Mouse (Mus musculus): ENCODE measurements at regions not wholly inside any gene's neighbourhood (a gene's known extent, or its start where the extent isn't known, plus 50 kb on each side); places are given as distances from the start of the nearest gene placed in this dataset.

DNA sequence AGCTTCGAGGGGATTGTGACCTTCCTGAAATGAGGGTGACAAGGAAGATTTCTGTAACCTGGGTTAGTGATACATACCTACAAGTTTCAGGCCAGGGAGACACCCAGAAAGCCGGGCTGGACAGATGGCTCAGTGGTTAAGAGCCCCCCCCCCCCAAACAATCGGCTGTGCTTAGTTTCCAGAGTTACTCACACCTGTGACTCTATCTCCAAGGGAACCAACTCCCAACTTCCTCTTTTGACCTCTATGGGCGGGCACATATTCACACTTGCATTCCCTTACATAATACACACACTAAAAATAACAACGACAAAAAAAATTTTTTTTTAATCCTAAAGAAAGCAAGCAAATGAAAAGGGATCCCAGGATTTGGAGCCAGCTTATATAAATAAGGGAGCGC lies 283.0 kb upstream of the Arglu1 start:
- TF ChIP-seq EP300 (IDR thresholded peaks at IDR 0.05; ENCODE audit: low read depth) (no peak), CTCF (IDR thresholded peaks at IDR 0.05; ENCODE audit: low read depth) (no peak)

DNA sequence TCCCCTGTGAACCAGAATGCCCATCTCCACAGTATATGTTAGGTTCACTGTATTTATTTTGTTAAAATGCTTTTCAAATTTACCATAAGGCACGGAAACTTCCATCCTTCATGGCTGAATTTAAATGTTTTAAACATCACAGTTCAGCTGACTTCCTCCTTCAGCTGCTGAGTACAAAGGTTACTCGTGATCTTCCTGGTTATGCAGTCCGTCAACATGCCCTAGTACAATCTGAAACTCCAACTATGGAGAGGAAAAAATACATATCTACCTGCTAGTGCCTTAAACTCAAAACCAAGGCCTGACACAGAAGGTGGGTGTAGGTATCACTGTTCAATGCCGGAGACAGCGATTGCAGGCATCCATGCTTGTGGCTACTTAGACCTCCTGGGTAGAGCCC lies 280.5 kb upstream of the Arglu1 start:
- TF ChIP-seq CTCF (IDR thresholded peaks at IDR 0.05; ENCODE audit: low read depth), result no peak
- no peak for TF ChIP-seq EP300 (IDR thresholded peaks at IDR 0.05; ENCODE audit: low read depth)
- DNase-seq (ENCODE audit: low read depth in 3 of 3, low spot score in 3 of 3), result no peak
- no peaks in the 10 kb centered on the region for H3K36me3 ChIP-seq (replicated peaks; ENCODE audit: control insufficient read depth, insufficient read depth, low read depth)

More for the DNA sequence above, 283.0 kb upstream of the Arglu1 start:
- no peak for DNase-seq (ENCODE audit: low read depth in 3 of 3, low spot score in 3 of 3)
- ATAC-seq (ENCODE audit: insufficient read depth), result no peak
- Histone ChIP-seq H3K4me1 (replicated peaks; ENCODE audit: control insufficient read depth in 2 of 2, insufficient read depth in 2 of 2, low read length in 1 of 2) (no peaks in the 10 kb centered on the region), H3K9ac (replicated peaks) (no peak overlapping the region), H3K36me3 (replicated peaks; ENCODE audit: control insufficient read depth, insufficient read depth, low read depth) (no peaks in the 10 kb centered on the region), H3K9me3 (ENCODE audit: control insufficient read depth, low read length) (no peaks in the 10 kb centered on the region), H3K27ac (no peak overlapping the region), H3K4me3 (ENCODE audit: insufficient read depth in 1 of 2, low read depth in 2 of 2, low read length in 2 of 2) (no peak overlapping the region), H3K27me3 (ENCODE audit: control insufficient read depth, insufficient read depth, low read length) (no peaks in the 10 kb centered on the region), H3K4me2 (ENCODE audit: low read depth) (no peak overlapping the region)
- 20% methylated on average over 6 of the region's 6 CpGs for WGBS (ENCODE audit: insufficient replicate concordance)

DNA sequence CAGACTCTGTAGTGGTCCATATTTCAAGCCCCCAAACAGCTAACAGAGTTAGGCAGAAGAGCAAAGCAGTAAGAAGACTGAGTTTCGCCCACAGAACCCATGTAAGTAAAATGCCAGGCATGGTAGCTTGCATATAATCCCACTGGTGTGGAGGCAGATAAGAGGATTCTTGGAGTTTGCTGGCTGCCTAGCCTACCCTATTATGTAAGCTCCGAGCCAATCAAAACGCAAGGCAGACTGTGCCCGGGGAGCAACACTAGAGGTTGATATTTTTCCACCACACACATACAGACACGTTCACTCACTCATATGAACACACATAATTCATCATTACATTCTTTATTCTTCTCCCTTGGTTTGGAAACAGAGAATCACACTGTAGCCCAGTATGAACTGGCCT lies 280.0 kb upstream of the Arglu1 start:
- no peaks in the 10 kb centered on the region for H3K36me3 ChIP-seq (replicated peaks; ENCODE audit: control insufficient read depth, insufficient read depth, low read depth)
- ATAC-seq (ENCODE audit: insufficient read depth) (no peak), DNase-seq (ENCODE audit: low read depth in 3 of 3, low spot score in 3 of 3) (no peak)
- 66% methylated on average over 5 of the region's 5 CpGs for WGBS (ENCODE audit: insufficient replicate concordance)
- TF ChIP-seq EP300 (IDR thresholded peaks at IDR 0.05; ENCODE audit: low read depth), result no peak
- no peak for TF ChIP-seq CTCF (IDR thresholded peaks at IDR 0.05; ENCODE audit: low read depth)
- no peak overlapping the region for H3K4me2 ChIP-seq (ENCODE audit: low read depth)
- no peak overlapping the region for H3K27ac ChIP-seq
- H3K27me3 ChIP-seq (ENCODE audit: control insufficient read depth, insufficient read depth, low read length), result no peaks in the 10 kb centered on the region
- no peaks in the 10 kb centered on the region for H3K9me3 ChIP-seq (ENCODE audit: control insufficient read depth, low read length)
- no peaks in the 10 kb centered on the region for H3K4me1 ChIP-seq (replicated peaks; ENCODE audit: control insufficient read depth in 2 of 2, insufficient read depth in 2 of 2, low read length in 1 of 2)
- H3K4me3 ChIP-seq (ENCODE audit: insufficient read depth in 1 of 2, low read depth in 2 of 2, low read length in 2 of 2), result no peak overlapping the region
- H3K9ac ChIP-seq (replicated peaks), result no peak overlapping the region

More for the DNA sequence above, 280.5 kb upstream of the Arglu1 start:
- ATAC-seq (ENCODE audit: insufficient read depth), result no peak
- no peak overlapping the region for H3K4me2 ChIP-seq (ENCODE audit: low read depth)
- H3K9ac ChIP-seq (replicated peaks), result no peak overlapping the region
- H3K9me3 ChIP-seq (ENCODE audit: control insufficient read depth, low read length), result no peaks in the 10 kb centered on the region
- H3K4me3 ChIP-seq (ENCODE audit: insufficient read depth in 1 of 2, low read depth in 2 of 2, low read length in 2 of 2), result no peak overlapping the region
- WGBS (ENCODE audit: insufficient replicate concordance), result 57% methylated on average over 5 of the region's 5 CpGs
- no peaks in the 10 kb centered on the region for H3K4me1 ChIP-seq (replicated peaks; ENCODE audit: control insufficient read depth in 2 of 2, insufficient read depth in 2 of 2, low read length in 1 of 2)
- H3K27ac ChIP-seq, result no peak overlapping the region
- H3K27me3 ChIP-seq (ENCODE audit: control insufficient read depth, insufficient read depth, low read length), result no peaks in the 10 kb centered on the region

DNA sequence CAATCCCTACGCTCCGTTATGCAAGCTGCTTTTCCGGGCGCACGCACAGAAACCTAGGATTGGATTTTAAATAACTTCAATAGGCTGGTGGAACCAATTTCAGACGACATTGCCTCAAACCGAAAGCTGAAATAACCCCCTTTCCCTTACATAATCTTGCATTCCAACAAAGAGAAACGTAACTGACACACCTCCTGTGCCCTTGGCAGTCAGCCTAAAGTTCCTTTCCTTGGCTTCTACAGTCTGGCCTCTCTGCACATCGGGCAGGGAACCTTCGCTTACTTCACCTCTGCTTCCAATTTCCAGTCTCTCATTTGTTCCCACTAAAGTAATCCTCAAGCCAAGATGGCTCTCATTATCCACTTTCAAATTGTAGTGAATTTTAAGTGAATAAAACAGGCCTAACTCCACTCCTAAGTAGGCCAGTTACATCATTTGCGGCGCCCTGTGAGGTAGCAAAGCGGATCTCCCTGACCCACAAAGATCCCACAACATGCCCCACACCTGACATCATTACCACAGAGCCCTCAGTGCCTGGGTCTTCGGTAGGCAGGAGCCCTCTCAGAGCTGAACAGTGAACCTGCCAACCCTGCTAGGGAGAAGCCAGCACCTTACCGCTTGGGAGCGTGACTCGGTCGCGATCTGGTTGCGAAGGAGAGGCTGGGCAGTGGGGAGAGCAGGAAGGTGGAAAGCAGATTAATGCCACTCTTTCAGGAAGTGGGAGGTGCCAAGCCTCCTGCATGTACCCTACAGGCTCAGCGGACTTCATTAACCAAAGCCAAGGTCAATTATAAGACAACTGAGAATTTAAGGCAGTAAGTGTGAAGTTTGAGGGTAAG lies 279.0 kb upstream of the Arglu1 start:
- ATAC-seq (ENCODE audit: insufficient read depth) (no peak), DNase-seq (ENCODE audit: low read depth in 3 of 3, low spot score in 3 of 3) (no peak)
- Histone ChIP-seq H3K27me3 (ENCODE audit: control insufficient read depth, insufficient read depth, low read length) (no peaks in the 10 kb centered on the region), H3K9ac (replicated peaks) (no peak overlapping the region), H3K36me3 (replicated peaks; ENCODE audit: control insufficient read depth, insufficient read depth, low read depth) (no peaks in the 10 kb centered on the region), H3K4me1 (replicated peaks; ENCODE audit: control insufficient read depth in 2 of 2, insufficient read depth in 2 of 2, low read length in 1 of 2) (no peaks in the 10 kb centered on the region), H3K4me2 (ENCODE audit: low read depth) (no peak overlapping the region), H3K9me3 (ENCODE audit: control insufficient read depth, low read length) (no peaks in the 10 kb centered on the region), H3K27ac (no peak overlapping the region), H3K4me3 (ENCODE audit: insufficient read depth in 1 of 2, low read depth in 2 of 2, low read length in 2 of 2) (no peak overlapping the region)
- no peak for TF ChIP-seq CTCF (IDR thresholded peaks at IDR 0.05; ENCODE audit: low read depth)
- no peak for TF ChIP-seq EP300 (IDR thresholded peaks at IDR 0.05; ENCODE audit: low read depth)
- WGBS (ENCODE audit: insufficient replicate concordance), result 71% methylated on average over 21 of the region's 21 CpGs

DNA sequence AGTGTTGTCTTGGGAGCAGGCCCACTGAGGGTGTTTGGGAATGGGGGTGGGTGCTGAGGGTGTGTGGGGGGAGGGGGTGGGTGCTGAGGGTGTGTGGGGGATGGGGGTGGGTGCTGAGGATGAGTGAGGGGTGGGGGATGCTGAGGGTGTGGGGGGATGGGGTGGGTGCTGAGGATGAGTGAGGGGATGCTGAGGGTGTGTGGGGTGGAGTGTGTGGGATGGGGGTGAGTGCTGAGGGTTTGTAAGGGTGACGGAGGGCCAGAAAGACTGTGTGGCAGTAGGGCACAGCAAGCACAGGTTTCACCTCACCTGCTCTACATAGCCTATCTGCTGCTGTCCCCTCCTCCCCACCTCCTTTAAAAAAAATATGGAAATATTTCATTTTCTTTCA lies 276.3 kb upstream of the Arglu1 start:
- ATAC-seq (ENCODE audit: insufficient read depth) (no peak), DNase-seq (ENCODE audit: low read depth in 3 of 3, low spot score in 3 of 3) (no peak)
- H3K4me2 ChIP-seq (ENCODE audit: low read depth), result no peak overlapping the region
- 73% methylated on average over 1 of the region's 1 CpGs for WGBS (ENCODE audit: insufficient replicate concordance)
- no peaks in the 10 kb centered on the region for H3K27me3 ChIP-seq (ENCODE audit: control insufficient read depth, insufficient read depth, low read length)
- no peaks in the 10 kb centered on the region for H3K9me3 ChIP-seq (ENCODE audit: control insufficient read depth, low read length)
- H3K4me1 ChIP-seq (replicated peaks; ENCODE audit: control insufficient read depth in 2 of 2, insufficient read depth in 2 of 2, low read length in 1 of 2), result no peaks in the 10 kb centered on the region
- TF ChIP-seq EP300 (IDR thresholded peaks at IDR 0.05; ENCODE audit: low read depth), result no peak
- no peaks in the 10 kb centered on the region for H3K36me3 ChIP-seq (replicated peaks; ENCODE audit: control insufficient read depth, insufficient read depth, low read depth)
- H3K27ac ChIP-seq, result no peak overlapping the region
- no peak overlapping the region for H3K4me3 ChIP-seq (ENCODE audit: insufficient read depth in 1 of 2, low read depth in 2 of 2, low read length in 2 of 2)
- no peak overlapping the region for H3K9ac ChIP-seq (replicated peaks)
